Mouse (Mus musculus) stomach, postnatal 0 days (tissue): ENCODE measurements around the gene Med12l. TPM values are rescaled to one million over a fixed set of nuclear protein-coding genes. Genes with fewer than 3 reads are reported as not detected.

Experiments used
- ATAC-seq: fragments of 200-750 bp; cut with Nextera tagmentation; 2 replicates; pipeline ENCODE4 v1.8.0; 2017; ENCODE audit not compliant: low FRiP score, low TSS enrichment
- DNase-seq: peaks from one replicate; pipeline ENCODE4 v3.0.0-alpha.2; 2016; ENCODE audit warnings: low spot score
- H3K27ac ChIP-seq: fragments of 300-500 bp; sonication (generic); replicated peaks from 2 replicates; pipeline ENCODE4 v1.5.1; 2014; ENCODE audit warnings: mild to moderate bottlenecking, control low read depth
- H3K27me3 ChIP-seq: fragments of 300-500 bp; sonication (generic); 2 replicates; pipeline ENCODE4 v1.6.1; 2014; ENCODE audit warnings: low read length; ENCODE audit not compliant: control insufficient read depth, insufficient read depth
- H3K36me3 ChIP-seq: fragments of 300-500 bp; sonication (generic); 2 replicates; pipeline ENCODE4 v1.6.1; 2014; ENCODE audit warnings: low read length, mixed read lengths; ENCODE audit not compliant: control insufficient read depth, insufficient read depth
- H3K4me1 ChIP-seq: fragments of 300-500 bp; sonication (generic); replicated peaks from 2 replicates; pipeline ENCODE4 v1.6.1; 2014; ENCODE audit warnings: antibody characterized with exemption; ENCODE audit not compliant: control insufficient read depth, insufficient read depth
- H3K4me2 ChIP-seq: fragments of 300-500 bp; sonication (generic); replicated peaks from 2 replicates; pipeline ENCODE4 v1.6.1; 2014; ENCODE audit warnings: low read depth, mild to moderate bottlenecking, control low read depth, moderate library complexity
- H3K4me3 ChIP-seq: fragments of 300-500 bp; sonication (generic); 2 replicates; pipeline ENCODE4 v1.5.1; 2014; ENCODE audit warnings: low read depth, low read length, control low read depth
- H3K9ac ChIP-seq: fragments of 300-500 bp; sonication (generic); 2 replicates; pipeline ENCODE4 v1.6.1; 2014; ENCODE audit warnings: mild to moderate bottlenecking, low read length, control low read depth, mixed read lengths
- H3K9me3 ChIP-seq: fragments of 300-500 bp; sonication (generic); 2 replicates; pipeline ENCODE4 v1.6.1; 2016; ENCODE audit warnings: low read length; ENCODE audit not compliant: control insufficient read depth
- CTCF ChIP-seq: IDR thresholded peaks from 2 replicates; pipeline ENCODE4 v1.5.1; 2016; ENCODE audit warnings: antibody characterized with exemption, low read depth, mild to moderate bottlenecking, moderate library complexity
- EP300 ChIP-seq: optimal IDR thresholded peaks from 2 replicates; pipeline ENCODE3; 2016; ENCODE audit warnings: antibody characterized with exemption
- WGBS: fragments of 180-500 bp; shearing (Covaris S2); extraction: QIAGEN DNeasy Blood & Tissue Kit; methylation state at CpG from one replicate; pipeline ENCODE4 v1.1.7; 2014; 5-methylcytosine and 5-hydroxymethylcytosine counted together
- polyA plus RNA-seq: library from polyadenylated mRNA; unstranded; fragments of >200 nt; fragmentation: Nextera tagmentation; extraction: Ambion mirVana; gene quantifications from 2 replicates; pipeline ENCODE4 v1.2.1, GENCODE M21; 2015

Gene Med12l
- polyA plus RNA-seq, 1 experiment from 2014 or later = 0.25 TPM

DNA sequence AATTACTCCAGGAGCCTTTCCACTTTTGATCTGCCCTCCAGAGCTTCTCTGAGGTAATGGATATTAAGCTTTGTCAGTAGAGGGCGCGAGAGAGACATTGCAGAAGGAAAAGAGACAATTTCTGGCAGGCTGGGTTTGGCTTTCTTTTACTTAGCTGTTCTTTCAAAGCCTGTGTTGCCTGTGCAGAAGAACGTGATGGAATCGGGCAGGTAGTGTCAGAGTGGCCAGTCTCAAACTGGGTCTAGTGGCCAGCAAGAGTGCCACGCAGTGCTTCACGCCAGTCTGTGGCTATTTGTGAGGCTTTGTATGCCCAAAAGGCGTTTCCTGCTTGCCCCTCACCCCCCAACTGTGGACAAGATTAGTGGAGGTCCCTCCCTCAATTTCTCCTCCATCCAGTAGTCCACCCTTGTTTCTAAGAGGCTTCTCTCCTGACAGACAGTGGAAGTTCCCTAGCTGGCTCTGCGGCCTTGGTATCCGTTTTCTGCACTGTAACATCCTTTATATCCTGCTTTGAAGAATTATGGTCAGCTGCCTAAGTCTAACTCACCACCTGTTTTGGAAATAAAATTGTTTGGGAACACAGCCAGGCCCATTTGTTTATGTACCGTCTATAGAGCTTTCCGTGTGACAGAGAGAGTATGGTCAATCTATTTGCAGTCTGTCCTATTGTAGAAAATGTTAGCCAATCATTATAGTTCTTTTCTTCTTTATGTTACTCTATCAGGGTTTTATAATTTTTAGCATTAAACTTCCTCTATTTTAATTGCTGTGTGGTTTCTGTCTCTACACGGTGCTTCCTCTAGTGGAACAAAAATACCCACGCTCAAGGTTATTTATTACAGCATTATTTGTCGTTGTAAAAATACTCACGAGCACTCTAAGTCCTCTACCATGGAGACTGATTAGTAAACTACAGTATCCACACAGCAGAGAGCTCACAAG, 22.5 kb upstream of the Med12l start:
- no peak overlapping the region for H3K27ac ChIP-seq

DNA sequence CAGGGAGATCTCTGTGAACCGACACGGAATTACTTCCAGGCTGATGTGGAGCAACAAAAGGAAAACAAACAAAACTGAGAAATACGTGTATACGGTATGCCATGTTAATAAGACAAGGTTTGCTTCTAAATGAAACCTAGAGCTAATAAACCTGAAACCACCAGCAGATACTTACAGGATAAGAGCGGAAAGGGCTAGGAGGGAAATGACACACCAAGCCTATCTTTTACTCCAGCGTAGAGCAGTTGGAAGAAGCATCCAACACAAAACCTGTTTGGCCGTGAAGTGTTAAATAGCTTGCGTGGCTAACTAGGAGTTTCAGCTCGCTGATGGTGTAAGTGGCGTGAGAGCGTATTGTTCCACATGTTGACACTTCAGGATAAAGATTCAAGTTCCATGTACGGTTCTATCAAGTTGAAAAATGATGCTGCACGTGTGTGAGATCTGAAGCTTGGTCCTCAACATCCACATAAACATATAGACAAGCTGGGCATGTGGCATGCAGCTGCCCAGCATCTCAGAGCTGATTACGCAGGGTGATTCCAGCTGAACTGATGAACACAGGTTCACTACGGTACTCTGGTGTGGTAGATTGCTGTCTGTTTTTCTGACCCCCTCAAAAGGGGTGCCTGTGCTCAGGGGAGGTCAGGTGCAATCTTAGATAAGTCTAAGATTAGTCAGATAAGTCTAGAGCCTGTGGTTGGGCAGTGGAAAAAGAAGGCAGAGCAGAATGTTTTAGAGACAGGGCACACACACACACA, 21.6 kb upstream of the Med12l start:
- 61% methylated on average over 15 of the region's 15 CpGs for WGBS
- DNase-seq (no peak), ATAC-seq (no peak)
- TF ChIP-seq EP300 (no peak), CTCF (no peak)
- no peak overlapping the region for H3K27ac ChIP-seq
- no peak overlapping the region for H3K4me2 ChIP-seq
- H3K27me3 ChIP-seq = no peaks in the 10 kb centered on the region
- H3K4me1 ChIP-seq = no peaks in the 10 kb centered on the region
- H3K36me3 ChIP-seq = no peaks in the 10 kb centered on the region
- H3K9me3 ChIP-seq = no peaks in the 10 kb centered on the region
- H3K9ac ChIP-seq = no peak overlapping the region
- no peak overlapping the region for H3K4me3 ChIP-seq

More for the DNA sequence above, 22.5 kb upstream of the Med12l start:
- Histone ChIP-seq H3K9ac (no peak overlapping the region), H3K4me2 (no peak overlapping the region), H3K9me3 (no peaks in the 10 kb centered on the region), H3K36me3 (no peaks in the 10 kb centered on the region), H3K4me1 (no peaks in the 10 kb centered on the region), H3K4me3 (no peak overlapping the region), H3K27me3 (no peaks in the 10 kb centered on the region)
- ATAC-seq (no peak), DNase-seq (peak; percentile 36)
- WGBS = 28% methylated on average over 15 of the region's 15 CpGs
- peak; percentile 92 for TF ChIP-seq CTCF
- TF ChIP-seq EP300 = no peak

DNA sequence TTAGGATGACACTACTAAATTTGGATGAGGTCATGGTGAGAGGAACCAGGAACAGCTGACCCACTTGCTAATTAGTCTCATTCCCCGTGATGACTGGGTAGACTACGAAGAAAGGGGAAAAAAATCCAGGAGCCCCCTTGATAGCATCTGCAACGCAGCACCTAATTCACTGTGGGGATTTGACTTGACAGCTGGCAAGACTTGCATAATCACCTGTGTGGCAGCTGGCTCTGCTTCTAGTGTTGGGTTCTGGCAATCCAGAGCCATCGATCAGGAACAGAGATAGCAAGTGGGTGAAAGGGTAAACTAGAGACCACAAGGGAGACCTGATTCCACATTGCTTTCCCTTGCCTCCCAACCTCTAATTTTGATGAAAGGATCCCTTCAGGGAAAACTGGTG, 19.8 kb upstream of the Med12l start:
- ATAC-seq = no peak
- no peak for DNase-seq
- H3K27me3 ChIP-seq = no peaks in the 10 kb centered on the region

DNA sequence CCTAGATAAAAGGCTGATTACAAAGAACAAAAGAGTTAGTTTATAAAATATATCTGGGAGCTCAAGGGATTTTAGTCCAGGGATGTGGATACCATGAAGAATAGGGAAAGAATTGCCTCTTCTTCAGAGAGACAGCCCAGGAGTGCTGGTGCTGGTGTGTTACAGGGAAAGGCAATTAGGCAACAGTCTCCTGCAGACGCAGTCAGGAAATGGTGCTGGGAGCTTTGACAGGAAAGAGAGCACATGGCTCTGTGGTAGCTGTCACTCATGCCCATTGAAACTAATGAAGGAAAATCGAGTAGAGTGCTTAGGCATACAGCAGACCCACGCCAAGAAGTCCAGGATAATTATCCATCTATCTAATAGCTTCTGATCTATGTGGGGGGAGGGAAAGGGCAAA, 16.3 kb upstream of the Med12l start:
- H3K36me3 ChIP-seq = no peaks in the 10 kb centered on the region
- no peak for ATAC-seq
- no peak overlapping the region for H3K27ac ChIP-seq
- H3K4me2 ChIP-seq = no peak overlapping the region
- no peak overlapping the region for H3K9ac ChIP-seq
- H3K4me1 ChIP-seq = no peaks in the 10 kb centered on the region
- no peaks in the 10 kb centered on the region for H3K9me3 ChIP-seq
- no peak overlapping the region for H3K4me3 ChIP-seq
- no peak for DNase-seq
- 53% methylated on average over 3 of the region's 3 CpGs for WGBS
- no peaks in the 10 kb centered on the region for H3K27me3 ChIP-seq
- no peak for TF ChIP-seq EP300
- TF ChIP-seq CTCF = no peak

More for the DNA sequence above, 19.8 kb upstream of the Med12l start:
- Histone ChIP-seq H3K36me3 (no peaks in the 10 kb centered on the region), H3K4me2 (no peak overlapping the region), H3K4me3 (no peak overlapping the region), H3K9ac (no peak overlapping the region), H3K4me1 (no peaks in the 10 kb centered on the region), H3K27ac (no peak overlapping the region), H3K9me3 (no peaks in the 10 kb centered on the region)
- 53% methylated on average over 4 of the region's 4 CpGs for WGBS
- TF ChIP-seq EP300 = no peak
- TF ChIP-seq CTCF = no peak

DNA sequence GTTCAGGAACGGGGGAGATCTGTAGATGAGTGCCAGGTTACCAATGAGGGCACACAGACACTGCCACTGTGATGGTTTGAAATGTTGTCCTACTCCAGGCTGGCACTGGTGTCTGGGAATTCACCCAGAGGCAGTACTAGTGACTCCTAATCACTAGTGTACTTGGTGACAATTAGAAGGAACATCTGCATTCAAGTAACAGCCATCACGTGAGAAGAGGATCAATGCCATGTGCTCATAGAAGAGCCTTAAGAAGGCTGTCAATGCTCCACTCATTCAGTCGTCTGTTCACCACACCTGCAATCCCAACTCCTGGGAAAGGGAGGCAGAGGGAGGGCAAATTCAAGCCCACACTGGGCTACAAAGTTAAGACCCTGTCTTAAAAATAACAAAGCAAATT, 15.1 kb upstream of the Med12l start:
- no peak overlapping the region for H3K9ac ChIP-seq
- H3K36me3 ChIP-seq = no peaks in the 10 kb centered on the region
- no peak for TF ChIP-seq CTCF
- no peak for TF ChIP-seq EP300
- no peaks in the 10 kb centered on the region for H3K27me3 ChIP-seq
- DNase-seq (no peak), ATAC-seq (no peak)
- no peak overlapping the region for H3K4me2 ChIP-seq
- H3K9me3 ChIP-seq = no peaks in the 10 kb centered on the region
- 58% methylated on average over 3 of the region's 3 CpGs for WGBS
- H3K27ac ChIP-seq = no peak overlapping the region
- no peaks in the 10 kb centered on the region for H3K4me1 ChIP-seq
- H3K4me3 ChIP-seq = no peak overlapping the region

DNA sequence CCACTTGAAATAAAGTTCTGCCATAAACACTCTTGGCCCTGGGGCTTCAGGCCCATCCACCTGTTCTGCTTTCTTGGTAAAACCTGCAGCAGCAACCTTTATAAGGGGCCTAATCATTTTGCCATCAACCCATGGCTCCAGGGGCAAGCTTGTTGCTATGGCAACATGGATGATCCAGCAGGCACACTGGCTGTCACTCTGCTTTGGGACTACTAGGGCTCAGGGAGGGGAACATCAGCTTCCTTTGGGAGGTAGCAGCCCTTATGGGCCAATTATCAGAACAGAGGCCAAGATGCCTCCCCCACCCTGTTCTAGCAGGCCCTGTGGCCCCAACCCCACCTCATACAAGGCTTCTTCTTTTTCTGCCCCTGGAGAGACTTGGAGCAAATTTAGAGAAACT, 13.5 kb upstream of the Med12l start:
- H3K9ac ChIP-seq = no peak overlapping the region
- DNase-seq (no peak), ATAC-seq (no peak)
- no peaks in the 10 kb centered on the region for H3K27me3 ChIP-seq
- no peak overlapping the region for H3K4me3 ChIP-seq
- no peaks in the 10 kb centered on the region for H3K4me1 ChIP-seq
- no peak overlapping the region for H3K4me2 ChIP-seq
- no peaks in the 10 kb centered on the region for H3K9me3 ChIP-seq
- TF ChIP-seq EP300 (no peak), CTCF (no peak)
- no peaks in the 10 kb centered on the region for H3K36me3 ChIP-seq
- no peak overlapping the region for H3K27ac ChIP-seq
